Mouse (Mus musculus): ENCODE measurements around the gene Majin. TPM values are rescaled to one million over a fixed set of nuclear protein-coding genes. Genes with fewer than 3 reads are reported as not detected.
A peak's percentile ranks its signal among the peaks of the same experiment; 100 is the strongest.

The Majin gene
- polyA plus RNA-seq, 1 experiment from 2014 or later, result not detected

DNA sequence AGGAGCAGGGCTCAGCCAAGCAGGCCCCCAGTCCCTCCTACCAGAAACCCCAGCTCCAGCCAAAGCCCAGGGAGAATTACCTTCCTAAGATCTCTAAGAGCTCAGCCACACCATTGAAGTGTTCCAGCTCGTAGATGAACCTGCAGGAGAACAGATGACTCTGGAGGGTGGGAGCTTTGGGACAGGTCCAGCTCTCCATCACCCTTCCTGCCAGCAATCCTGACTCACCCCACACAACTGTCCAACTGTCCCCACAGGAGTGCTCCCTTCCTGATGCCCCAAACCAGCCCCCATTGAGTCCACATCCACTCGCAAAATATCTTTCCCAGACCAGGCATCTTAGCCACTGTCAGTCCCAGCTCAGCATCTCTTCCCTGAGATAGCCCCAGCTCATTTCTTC is 46.8 kb downstream of the Majin start:
- no peak overlapping the region for H3K4me2 ChIP-seq
- H3K9ac ChIP-seq, result no peak overlapping the region
- H3K9me3 ChIP-seq (replicated peaks), result no peaks in the 10 kb centered on the region
- no peak overlapping the region for H3K27ac ChIP-seq
- H3K4me1 ChIP-seq, result peaks cover 32% of the 10 kb centered on the region
- H3K27me3 ChIP-seq, result no peaks in the 10 kb centered on the region
- no peak for ATAC-seq (replicated peaks; ENCODE audit: low FRiP score)
- no peak overlapping the region for H3K4me3 ChIP-seq (replicated peaks)
- 91% methylated on average over 2 of the region's 2 CpGs for WGBS
- H3K36me3 ChIP-seq, result peaks cover 47% of the 10 kb centered on the region

DNA sequence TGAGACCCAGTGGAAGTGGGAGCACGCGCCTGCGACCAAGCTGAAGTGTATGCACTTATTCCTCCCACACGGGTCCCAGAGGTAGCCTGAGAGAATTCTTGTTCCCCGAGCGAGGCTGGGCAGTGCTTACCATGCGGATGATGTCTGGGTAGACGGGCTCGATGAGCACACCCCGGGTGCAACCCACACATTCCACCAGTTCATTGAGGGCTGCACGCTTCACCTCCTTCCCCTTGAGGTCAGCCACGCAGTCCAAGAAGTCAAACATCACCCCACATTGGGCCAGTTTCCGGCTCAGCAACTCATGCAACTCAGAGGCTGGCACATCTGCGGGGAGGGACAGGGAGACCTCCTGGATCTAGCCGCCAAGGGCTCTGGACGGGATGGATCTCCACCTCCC is 49.5 kb downstream of the Majin start:
- 56% methylated on average over 16 of the region's 16 CpGs for WGBS
- Histone ChIP-seq H3K36me3 (peaks cover 37% of the 10 kb centered on the region), H3K4me3 (replicated peaks) (no peak overlapping the region), H3K27me3 (no peaks in the 10 kb centered on the region), H3K4me2 (peak overlapping the region; percentile 83), H3K4me1 (peaks cover 31% of the 10 kb centered on the region), H3K27ac (peak overlapping the region; percentile 54), H3K9ac (no peak overlapping the region), H3K9me3 (replicated peaks) (no peaks in the 10 kb centered on the region)
- ATAC-seq (replicated peaks; ENCODE audit: low FRiP score), result peak; percentile 7; the same call in 1 of the 2 replicates

DNA sequence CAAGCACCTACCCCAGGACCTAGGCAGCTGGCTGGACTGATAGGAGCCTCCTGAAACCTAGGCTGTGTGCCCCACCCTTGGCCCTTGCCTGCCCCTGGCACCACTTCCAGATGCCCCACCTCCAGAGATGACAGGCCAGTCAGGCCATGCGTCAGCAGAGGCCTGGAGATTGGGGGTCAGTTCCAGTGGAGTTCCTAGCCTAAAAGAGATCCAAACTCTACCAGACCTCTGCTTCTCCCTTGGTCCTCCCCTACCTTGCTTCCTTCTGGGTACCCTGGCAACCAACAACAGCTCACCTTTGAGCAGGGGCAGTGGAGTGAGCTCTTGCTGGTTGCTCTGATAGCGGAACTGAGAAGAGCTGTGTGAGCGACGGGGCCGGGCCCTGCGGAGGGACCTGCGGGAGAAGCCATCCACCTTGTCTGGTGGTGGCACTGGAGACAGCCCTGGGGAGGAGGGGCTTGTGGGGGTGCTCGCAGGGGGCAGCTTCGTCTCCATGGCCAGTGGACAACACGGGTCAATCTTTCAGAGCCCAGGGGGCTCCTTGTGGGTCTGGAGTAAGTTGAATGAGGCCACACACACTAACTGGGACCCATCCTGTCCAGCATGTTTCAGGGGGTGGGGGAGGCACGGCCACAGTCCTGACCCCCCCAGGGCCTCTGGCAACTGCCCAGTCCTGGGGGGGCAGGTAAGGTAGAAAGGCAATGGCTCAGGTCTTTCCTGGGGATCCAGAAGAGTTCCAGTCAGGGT is 50.3 kb downstream of the Majin start:
- WGBS, result 60% methylated on average over 11 of the region's 11 CpGs
- peaks cover 28% of the 10 kb centered on the region for H3K36me3 ChIP-seq
- peak overlapping the region; percentile 70; the same call in 1 of the 2 replicates for H3K9ac ChIP-seq
- no peak for ATAC-seq (replicated peaks; ENCODE audit: low FRiP score)
- no peaks in the 10 kb centered on the region for H3K27me3 ChIP-seq
- peak overlapping the region; percentile 83 for H3K4me2 ChIP-seq
- H3K4me3 ChIP-seq (replicated peaks), result peak overlapping the region; percentile 73
- peak overlapping the region; percentile 97 for H3K27ac ChIP-seq
- peaks cover 31% of the 10 kb centered on the region for H3K4me1 ChIP-seq
- H3K9me3 ChIP-seq (replicated peaks), result no peaks in the 10 kb centered on the region

DNA sequence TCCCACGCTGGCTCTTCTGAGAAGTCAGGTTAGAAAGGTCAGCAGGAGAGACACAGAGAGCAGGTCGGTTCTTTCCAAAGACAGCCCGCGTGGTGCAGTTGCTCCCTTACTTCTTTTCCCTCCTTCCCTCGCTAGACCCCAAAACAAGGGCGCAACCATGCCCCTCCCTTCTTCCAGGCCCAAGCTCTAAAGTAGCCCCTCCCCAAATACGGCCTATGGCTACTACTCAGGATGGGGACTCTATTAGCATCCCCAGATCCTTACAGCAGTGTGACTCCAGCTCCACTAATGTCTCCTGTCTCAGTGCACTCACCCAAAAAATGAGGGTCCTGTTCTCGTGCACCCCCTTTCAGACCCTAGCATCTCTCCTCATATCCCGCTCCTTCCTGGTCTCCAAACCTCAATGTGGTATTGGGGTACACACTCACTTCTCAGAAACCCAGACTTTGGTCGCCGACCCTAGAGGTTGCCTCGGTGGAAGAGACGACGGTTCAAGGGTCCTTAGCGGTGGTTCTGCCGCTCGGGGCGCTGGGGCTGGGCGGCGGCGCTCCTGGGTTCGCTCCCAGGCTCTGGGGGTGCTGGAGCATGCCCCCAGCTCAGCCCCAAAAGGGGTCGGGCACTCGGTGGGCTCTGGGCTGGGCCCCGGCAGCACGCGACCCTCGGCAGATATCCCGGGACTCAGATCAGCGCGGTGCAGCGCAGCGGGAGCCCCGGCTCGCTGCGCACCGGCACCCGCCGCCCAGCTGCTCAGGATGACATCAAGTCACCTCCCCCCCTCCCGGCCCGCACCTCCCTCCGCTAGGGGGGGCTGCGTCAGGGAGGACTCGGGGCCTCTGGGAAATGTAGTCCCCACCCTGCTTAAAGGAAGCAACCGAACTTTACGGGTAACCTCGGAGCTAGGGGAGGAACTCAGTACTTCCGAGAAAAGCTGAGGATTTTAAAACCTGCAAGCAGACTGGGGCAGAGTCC is 51.2 kb downstream of the Majin start, which contains the start of gene Ppp2r5b:
Gene Ppp2r5b (minus strand): TSS at position 789 of the 969 bp plus-strand sequence.
- ATAC-seq (replicated peaks; ENCODE audit: low FRiP score), result peak; percentile 91
- WGBS, result 2% methylated on average over 48 of the region's 48 CpGs
- H3K4me3 ChIP-seq (replicated peaks), result peak within 1 kb of the TSS; percentile 73

DNA sequence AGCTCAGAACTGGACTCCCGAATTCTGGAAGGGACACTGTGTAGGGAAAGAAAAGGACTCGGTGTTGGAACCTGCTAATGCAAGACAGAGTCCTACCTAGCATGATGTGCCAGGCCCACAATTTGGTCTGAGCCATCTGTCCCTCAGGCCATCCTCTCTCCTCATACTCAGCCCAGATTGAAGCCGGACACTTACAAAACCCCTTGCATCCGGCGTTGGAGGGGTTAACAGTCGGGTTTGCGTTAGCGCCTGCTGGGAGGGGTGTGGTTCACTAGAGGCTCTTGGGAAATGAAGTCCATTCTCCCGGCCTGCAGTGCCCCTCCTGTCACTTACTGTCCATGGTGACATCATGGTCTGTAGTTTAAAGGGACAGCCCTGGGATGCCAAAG is 51.9 kb downstream of the Majin start:
- H3K9ac ChIP-seq, result peak overlapping the region; percentile 70
- peak overlapping the region; percentile 83 for H3K4me2 ChIP-seq
- peak; percentile 88 for ATAC-seq (replicated peaks; ENCODE audit: low FRiP score)
- H3K27ac ChIP-seq, result peak overlapping the region; percentile 97
- peaks cover 31% of the 10 kb centered on the region for H3K4me1 ChIP-seq
- H3K4me3 ChIP-seq (replicated peaks), result peak overlapping the region; percentile 73
- H3K27me3 ChIP-seq, result no peaks in the 10 kb centered on the region
- under 1% methylated on average over 9 of the region's 9 CpGs for WGBS
- no peaks in the 10 kb centered on the region for H3K9me3 ChIP-seq (replicated peaks)
- peaks cover 16% of the 10 kb centered on the region for H3K36me3 ChIP-seq

More for the DNA sequence above, 51.2 kb downstream of the Majin start, which contains the start of gene Ppp2r5b:
- H3K36me3 ChIP-seq, result peaks cover 21% of the 10 kb centered on the region
- H3K9ac ChIP-seq, result peak within 1 kb of the TSS; percentile 70
- H3K4me1 ChIP-seq, result peaks cover 31% of the 10 kb centered on the region
- H3K27ac ChIP-seq, result peak within 1 kb of the TSS; percentile 97
- no peaks in the 10 kb centered on the region for H3K9me3 ChIP-seq (replicated peaks)
- H3K27me3 ChIP-seq, result no peaks in the 10 kb centered on the region
- H3K4me2 ChIP-seq, result peak within 1 kb of the TSS; percentile 83

DNA sequence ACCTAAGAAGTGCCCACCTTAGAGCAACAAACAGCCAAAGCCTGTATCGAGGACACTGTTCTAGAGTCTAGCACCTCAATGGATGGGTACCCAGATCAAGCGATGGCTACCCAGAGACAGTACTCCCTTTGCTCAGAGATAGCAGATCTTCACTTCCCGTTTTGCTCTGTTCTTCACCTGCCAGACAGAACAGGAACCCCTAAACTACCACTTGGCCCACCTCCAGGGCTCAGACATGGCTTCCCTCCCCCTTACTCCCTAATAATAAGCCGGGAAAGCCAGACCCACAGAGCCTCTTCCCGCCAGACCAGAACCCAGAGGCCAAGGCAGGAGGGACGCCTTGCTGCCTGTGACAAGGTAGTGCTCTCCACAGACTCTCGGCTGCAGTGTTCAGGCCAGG is 52.7 kb downstream of the Majin start:
- Histone ChIP-seq H3K9ac (no peak overlapping the region), H3K9me3 (replicated peaks) (no peaks in the 10 kb centered on the region), H3K27ac (no peak overlapping the region), H3K4me3 (replicated peaks) (no peak overlapping the region), H3K4me2 (no peak overlapping the region), H3K4me1 (peaks cover 31% of the 10 kb centered on the region), H3K36me3 (peaks cover 10% of the 10 kb centered on the region), H3K27me3 (no peaks in the 10 kb centered on the region)
- WGBS, result 75% methylated on average over 7 of the region's 7 CpGs
- no peak for ATAC-seq (replicated peaks; ENCODE audit: low FRiP score)

DNA sequence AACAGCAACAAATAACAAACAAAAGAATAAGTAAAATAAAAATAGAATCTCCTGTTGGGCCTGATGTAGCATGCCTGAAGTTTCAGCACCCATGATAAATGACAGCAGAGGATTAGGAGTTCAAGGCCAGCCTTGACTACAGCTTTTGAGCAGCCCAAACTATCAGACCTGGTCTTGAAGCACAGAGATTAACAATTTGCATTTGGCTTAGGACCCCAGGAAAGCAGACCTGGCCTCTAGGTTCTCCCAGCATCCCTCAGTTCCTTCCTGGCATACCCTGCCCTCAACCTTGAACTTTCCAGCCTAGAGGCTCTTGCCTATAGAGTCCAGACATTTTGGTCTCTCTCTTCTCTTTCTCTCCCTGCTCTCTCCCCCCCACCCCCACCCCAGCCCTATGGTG is 54.6 kb downstream of the Majin start:
- H3K27me3 ChIP-seq, result no peaks in the 10 kb centered on the region
- H3K27ac ChIP-seq, result no peak overlapping the region
- no peaks in the 10 kb centered on the region for H3K36me3 ChIP-seq
- no peak overlapping the region for H3K9ac ChIP-seq
- H3K4me1 ChIP-seq, result peaks cover 39% of the 10 kb centered on the region
- H3K4me3 ChIP-seq (replicated peaks), result no peak overlapping the region
- no peaks in the 10 kb centered on the region for H3K9me3 ChIP-seq (replicated peaks)
- no peak overlapping the region for H3K4me2 ChIP-seq
- ATAC-seq (replicated peaks; ENCODE audit: low FRiP score), result no peak

DNA sequence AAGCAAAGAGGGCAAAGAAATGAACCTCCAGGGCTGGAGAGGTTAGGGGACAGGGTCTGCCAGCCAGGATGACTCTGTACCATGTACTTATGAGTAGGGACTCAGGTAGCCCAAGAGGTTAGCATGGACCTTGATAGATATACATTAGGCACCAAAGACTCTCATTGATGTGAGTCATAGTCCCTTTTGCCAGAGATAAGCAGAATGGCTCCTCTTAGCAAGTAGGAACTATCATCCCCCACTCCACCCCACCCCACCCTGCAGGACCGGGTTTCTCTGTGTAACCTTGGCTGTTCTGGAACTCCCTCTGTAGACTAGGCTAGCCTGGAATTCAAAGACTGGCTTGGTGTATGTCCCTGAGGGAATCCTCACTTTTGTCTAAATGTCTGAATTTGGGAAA is 55.9 kb downstream of the Majin start:
- no peak overlapping the region for H3K4me3 ChIP-seq (replicated peaks)
- 39% methylated on average over 1 of the region's 1 CpGs for WGBS
- H3K9me3 ChIP-seq (replicated peaks), result no peaks in the 10 kb centered on the region
- H3K27ac ChIP-seq, result no peak overlapping the region
- no peak for ATAC-seq (replicated peaks; ENCODE audit: low FRiP score)
- no peak overlapping the region for H3K4me2 ChIP-seq
- no peaks in the 10 kb centered on the region for H3K27me3 ChIP-seq
- H3K9ac ChIP-seq, result no peak overlapping the region
- H3K36me3 ChIP-seq, result peaks cover 11% of the 10 kb centered on the region
- H3K4me1 ChIP-seq, result peaks cover 25% of the 10 kb centered on the region

DNA sequence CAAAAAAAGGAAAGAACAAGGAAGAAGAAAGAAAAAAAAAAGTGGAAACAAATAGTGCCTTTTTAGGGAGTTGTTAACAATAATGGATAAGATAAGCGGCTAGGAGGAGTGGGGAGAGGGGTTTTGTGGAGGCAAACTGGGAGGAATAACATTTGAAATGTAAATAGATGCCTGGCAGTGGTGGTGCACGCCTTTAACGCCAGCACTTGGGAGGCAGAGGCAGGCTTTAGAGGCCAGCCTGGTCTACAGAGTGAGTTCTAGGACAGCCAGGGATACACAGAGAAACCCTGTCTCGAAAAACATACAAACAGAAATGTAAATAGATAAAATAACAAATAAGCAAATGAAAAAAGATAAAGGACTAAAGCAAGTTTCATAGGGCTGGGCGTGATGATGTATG is 56.5 kb downstream of the Majin start:
- Histone ChIP-seq H3K27ac (peak overlapping the region; percentile 72), H3K9ac (no peak overlapping the region), H3K4me3 (replicated peaks) (peak overlapping the region; percentile 79), H3K9me3 (replicated peaks) (no peaks in the 10 kb centered on the region), H3K27me3 (no peaks in the 10 kb centered on the region), H3K4me2 (peak overlapping the region; percentile 92), H3K36me3 (peaks cover 17% of the 10 kb centered on the region), H3K4me1 (peaks cover 22% of the 10 kb centered on the region)
- 35% methylated on average over 5 of the region's 5 CpGs for WGBS
- no peak for ATAC-seq (replicated peaks; ENCODE audit: low FRiP score)

DNA sequence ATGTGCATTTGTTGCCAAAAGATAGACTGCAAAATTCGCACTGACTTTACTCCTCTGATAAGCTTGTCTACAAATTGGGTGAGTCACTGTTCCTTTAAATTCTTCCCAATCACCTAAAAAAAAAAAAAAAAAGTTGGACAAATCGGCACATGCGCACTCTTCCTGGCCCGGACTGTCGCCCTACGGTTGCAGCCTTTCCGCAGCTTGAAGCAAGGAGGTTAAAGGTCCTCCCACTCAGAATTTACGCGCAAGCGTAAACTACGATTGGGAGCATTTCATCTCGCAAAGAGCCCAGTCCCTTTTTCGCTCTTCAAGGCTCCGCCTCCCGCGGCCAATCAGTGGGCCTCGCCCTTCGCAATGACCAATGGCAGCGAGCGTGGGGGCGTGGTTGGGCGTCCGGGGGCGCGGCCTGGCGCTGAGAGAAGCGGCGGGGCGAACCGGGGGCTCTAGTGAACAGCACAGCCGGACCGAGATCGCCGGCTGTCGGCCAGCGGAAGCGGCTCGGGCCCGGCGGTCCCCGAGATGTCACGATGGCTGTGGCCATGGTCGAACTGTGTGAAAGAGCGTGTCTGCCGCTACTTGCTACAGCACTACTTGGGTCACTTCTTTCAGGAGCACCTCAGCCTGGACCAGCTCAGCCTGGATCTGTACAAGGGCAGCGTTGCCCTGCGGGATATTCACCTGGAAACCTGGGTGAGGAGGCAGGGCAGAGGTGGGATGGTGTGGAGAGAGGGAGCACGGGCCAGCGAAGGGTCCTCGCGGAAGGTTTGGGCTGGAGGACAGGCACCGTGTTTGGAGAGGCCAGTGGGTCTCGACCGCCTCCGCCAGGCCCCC is 57.3 kb downstream of the Majin start, which contains the start of gene Atg2a:
Gene Atg2a (plus strand): TSS at position 395 of the 834 bp plus-strand sequence.
- peak within 1 kb of the TSS; percentile 82 for H3K9ac ChIP-seq
- peaks cover 25% of the 10 kb centered on the region for H3K36me3 ChIP-seq
- no peaks in the 10 kb centered on the region for H3K9me3 ChIP-seq (replicated peaks)
- under 1% methylated on average over 55 of the region's 55 CpGs for WGBS
- H3K27me3 ChIP-seq, result no peaks in the 10 kb centered on the region
- peak; percentile 93 for ATAC-seq (replicated peaks; ENCODE audit: low FRiP score)
- H3K4me2 ChIP-seq, result peak within 1 kb of the TSS; percentile 92
- H3K4me1 ChIP-seq, result peaks cover 18% of the 10 kb centered on the region
- H3K4me3 ChIP-seq (replicated peaks), result peak within 1 kb of the TSS; percentile 79
- peak within 1 kb of the TSS; percentile 79 for H3K27ac ChIP-seq

DNA sequence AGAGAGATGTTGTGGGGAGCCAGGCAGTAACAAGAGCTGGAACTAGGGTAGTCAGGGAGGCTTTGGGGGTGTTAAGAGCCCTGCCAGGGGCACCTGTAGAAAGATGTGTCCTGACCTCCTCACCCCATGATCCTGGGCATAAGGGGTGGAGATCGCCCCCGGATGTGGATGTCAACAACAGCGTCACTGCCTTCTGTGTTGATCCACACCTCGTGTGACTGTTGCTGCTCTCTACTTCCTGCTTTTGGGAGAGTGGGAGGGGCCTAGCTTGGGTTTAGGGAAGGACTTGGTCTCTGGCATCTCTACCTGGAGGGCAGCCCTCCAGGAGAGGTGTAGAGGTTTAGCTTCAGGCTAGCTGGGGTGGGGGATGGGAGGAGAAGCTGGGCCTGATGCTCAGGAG is 58.1 kb downstream of the Majin start:
- WGBS, result 2% methylated on average over 4 of the region's 4 CpGs
- Histone ChIP-seq H3K9me3 (replicated peaks) (no peaks in the 10 kb centered on the region), H3K4me2 (peak overlapping the region; percentile 92), H3K27ac (peak overlapping the region; percentile 79), H3K27me3 (no peaks in the 10 kb centered on the region), H3K4me1 (peaks cover 16% of the 10 kb centered on the region), H3K4me3 (replicated peaks) (peak overlapping the region; percentile 79), H3K9ac (peak overlapping the region; percentile 82), H3K36me3 (peaks cover 32% of the 10 kb centered on the region)
- peak; percentile 15; the same call in 1 of the 2 replicates for ATAC-seq (replicated peaks; ENCODE audit: low FRiP score)

All from kidney, embryonic 15.5 days (tissue).